Mouse (Mus musculus): ENCODE measurements around the gene Ctbp2. TPM values are rescaled to one million over a fixed set of nuclear protein-coding genes. Genes with fewer than 3 reads are reported as not detected.
"Not testable (repeated sequence)": the region's sequence is repeated elsewhere in the genome, so short reads cannot be mapped to it uniquely, and the experiment has no call there.

Gene Ctbp2
- total RNA-seq, 4 experiments from 2014 or later: 60.6 to 88.6 (median 73.7) TPM

DNA sequence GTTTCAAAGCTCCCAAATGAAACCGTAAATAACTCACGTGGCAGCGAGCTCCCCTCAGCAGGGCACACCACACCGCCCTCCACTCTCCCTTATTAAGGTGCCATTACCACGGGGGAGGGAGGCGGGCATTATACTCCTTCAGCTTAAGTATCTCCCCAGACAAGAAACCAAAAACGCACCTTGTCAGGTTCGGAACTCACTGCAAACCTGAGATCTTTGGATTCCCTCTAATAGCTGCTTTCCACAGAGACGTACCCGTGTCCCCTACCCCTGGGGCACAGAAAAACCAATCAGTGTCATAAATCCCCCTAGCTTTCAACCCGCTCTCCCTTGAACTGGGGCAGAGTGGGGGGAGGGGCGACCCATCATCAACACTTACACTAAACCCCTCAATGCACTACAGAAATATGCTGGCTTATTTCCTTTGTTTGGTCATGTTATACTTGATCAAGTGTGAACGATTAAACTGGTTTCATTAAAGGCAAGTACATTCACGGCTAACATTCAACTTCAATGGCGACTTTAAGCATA lies 3.9 kb downstream of the Ctbp2 start:
- no peak for DNase-seq

DNA sequence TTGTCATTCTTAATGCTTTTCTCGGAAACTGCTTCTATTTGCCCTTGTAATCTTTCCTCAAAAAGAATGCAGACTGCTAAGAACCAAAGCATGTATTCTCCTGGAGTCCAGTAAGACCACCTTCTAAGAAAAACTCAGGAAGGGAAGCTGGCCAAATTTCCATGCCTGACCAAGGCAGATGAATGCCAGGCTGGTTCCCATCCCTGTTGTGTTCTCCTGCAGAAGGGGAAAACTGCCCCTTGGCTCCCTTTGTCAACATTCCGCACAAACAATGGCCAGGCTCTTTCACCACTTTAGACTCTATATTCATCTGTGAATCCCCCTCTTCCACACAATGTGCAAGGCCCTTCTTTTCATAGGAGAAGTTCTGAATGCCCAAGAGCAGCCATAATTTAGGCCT lies 6.3 kb downstream of the Ctbp2 start:
- no peak for DNase-seq

- no peak for DNase-seq
Observed at GRCm38 (mm10) chr7:133116542-133116941, 7.6 kb downstream of the Ctbp2 start.

DNA sequence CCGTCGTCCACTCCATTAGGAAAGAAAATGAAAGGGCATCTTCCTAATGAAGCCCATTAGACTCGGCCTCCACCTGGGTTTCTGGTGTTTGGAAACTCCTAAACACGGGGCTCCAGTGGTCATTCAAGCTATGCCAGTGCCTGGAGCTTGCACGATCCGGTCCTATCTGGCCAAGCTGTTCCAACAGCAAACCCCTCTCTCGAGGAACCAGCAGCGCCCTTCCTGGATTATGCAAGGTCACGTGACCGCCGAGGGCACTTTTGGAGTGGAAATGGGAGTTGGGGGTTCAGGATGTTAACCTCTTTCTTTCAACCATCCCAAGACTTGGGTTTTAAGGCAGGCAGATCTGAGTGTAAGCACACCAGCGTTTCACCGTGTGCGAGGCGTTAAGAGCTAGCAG lies 8.3 kb downstream of the Ctbp2 start:
- DNase-seq: no peak

GRCm38 (mm10) chr7:133114847-133115470 lies 9.2 kb downstream of the Ctbp2 start:
- DNase-seq: no peak

DNA sequence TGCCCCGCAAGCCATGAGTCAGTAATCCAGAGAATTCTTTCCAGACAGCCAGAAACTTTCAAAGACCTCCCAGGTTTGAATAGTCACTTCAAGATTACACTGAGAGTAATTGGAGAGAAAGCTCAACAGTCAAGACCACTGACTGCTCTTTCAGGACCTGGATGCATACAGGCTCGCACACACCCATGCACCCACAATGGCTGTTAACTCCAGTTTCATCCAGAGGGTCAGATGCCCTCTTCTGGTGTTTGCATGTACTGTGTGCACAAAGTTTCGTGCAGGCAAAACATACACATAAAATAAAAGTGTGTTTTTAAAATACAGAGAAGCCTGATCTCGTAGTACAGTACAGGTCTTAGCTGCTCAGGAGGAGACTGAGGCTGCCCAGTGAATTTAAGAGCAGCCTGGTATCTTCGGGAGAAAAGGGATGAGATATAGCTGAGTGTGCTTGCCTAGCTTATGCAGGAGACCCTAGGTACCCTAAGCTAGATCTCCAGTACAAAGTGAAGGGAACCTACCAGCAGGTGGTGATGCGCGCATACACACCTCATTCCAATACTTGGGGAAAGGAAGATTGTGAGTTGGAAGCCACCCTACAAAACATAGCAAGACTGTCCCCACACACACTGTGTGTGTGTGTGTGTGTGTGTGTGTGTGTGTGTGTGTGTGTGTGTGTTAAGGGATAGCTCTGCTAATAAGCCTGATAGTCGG lies 10.8 kb downstream of the Ctbp2 start:
- no peak for DNase-seq

GRCm38 (mm10) chr7:133112351-133112831 lies 11.8 kb downstream of the Ctbp2 start:
- DNase-seq: no peak

- DNase-seq: no peak
Observed at GRCm38 (mm10) chr7:133109442-133109841, 14.7 kb downstream of the Ctbp2 start.

GRCm38 (mm10) chr7:133108695-133109094 lies 15.5 kb downstream of the Ctbp2 start:
- no peak for DNase-seq

DNA sequence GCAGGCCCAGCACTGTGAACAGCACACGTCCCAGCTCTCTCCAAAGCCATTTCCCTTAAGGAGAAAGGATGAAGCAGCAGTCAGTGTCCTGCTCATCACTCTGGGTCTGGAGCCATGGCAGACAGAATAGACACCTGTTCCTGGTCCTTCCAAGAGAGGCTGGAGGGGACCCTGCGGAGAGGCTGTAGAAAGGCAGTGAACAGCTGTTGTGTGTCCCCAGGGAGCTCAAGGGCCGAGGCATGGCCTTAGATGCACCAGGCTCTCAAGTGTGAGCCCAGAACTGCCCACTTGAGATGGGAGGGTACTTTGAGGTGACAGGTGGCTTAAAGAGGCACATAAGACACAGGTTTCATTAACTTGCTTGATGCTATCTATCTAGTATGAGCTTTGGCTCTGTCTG lies 21.6 kb downstream of the Ctbp2 start:
- DNase-seq: no peak

- no peak for DNase-seq
Observed at GRCm38 (mm10) chr7:133101070-133101469, 23.1 kb downstream of the Ctbp2 start.

DNA sequence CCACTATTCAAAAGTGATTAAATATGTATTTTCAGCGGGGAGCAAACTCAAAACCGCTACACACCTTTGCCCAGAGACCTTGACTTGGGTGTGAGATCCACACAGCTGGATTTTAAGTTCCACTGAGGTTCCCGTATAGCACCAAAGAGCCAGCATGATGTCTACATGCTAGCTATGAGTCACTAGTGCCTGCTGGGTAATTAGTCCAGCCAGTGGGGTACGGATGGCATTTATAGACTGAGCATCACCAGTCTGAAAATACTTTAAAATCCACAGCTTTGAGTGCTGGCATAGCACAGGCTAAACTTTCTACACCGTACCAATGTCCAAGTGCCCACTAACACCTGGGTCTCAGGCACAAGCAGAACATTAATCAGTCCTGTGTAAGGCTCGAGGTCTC lies 24.0 kb downstream of the Ctbp2 start:
- DNase-seq: no peak

GRCm38 (mm10) chr7:133099266-133099665 lies 24.9 kb downstream of the Ctbp2 start:
- no peak for DNase-seq

GRCm38 (mm10) chr7:133098118-133098793 lies 25.9 kb downstream of the Ctbp2 start:
- DNase-seq: no peak

DNA sequence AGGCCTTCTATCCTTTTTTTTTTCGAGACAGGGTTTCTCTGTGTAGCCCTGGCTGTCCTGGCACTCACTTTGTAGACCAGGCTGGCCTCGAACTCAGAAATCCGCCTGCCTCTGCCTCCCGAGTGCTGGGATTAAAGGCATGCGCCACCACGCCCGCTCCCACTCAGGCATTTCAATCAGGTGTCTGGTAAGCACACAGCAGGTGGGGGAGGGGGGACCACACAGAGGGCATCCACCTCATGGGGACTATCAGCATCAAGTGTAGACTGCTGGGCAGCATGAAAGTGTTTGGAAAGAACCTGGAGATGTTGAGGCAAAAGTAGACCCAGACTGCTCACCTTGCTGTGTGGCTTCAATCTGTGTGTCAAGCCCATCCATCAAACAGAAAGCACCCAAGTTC lies 28.5 kb downstream of the Ctbp2 start:
- DNase-seq: not testable (repeated sequence)

DNA sequence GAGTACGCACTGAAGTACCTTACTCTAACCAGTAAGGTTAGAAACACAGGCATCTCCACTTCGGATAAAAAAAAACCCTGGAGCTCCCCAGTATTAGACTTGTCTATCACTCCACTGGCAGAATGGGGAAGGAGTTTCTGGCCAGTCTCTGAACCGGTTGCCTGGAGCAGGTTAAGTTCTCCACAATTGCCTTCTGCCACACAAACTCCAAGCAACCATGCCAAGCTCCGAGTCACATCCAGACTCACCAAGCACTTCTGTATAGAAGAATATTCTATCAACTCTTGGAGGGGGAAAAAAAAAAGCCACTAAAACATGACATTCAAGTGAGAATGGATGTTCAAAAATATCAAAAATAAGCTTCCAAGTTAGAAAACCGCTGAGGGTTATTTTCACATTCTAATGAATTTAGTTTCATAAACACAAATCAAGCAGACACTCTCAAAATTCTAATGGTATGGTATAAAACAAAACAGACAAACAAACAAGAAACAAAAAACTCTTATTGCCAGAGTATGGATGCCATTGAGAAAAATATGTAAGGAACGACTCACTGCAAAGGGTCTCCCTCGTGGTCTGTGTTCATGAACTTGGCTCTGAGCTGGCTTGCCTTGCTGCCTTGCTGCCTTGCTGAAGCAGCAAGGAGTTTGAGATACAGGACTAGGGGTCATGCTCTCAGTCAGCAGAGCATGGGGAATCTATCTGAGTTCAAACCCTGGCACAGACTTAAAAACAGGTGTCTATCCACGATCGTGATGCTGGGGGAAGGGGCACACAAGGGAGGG lies 29.3 kb downstream of the Ctbp2 start:
- DNase-seq: no peak

DNA sequence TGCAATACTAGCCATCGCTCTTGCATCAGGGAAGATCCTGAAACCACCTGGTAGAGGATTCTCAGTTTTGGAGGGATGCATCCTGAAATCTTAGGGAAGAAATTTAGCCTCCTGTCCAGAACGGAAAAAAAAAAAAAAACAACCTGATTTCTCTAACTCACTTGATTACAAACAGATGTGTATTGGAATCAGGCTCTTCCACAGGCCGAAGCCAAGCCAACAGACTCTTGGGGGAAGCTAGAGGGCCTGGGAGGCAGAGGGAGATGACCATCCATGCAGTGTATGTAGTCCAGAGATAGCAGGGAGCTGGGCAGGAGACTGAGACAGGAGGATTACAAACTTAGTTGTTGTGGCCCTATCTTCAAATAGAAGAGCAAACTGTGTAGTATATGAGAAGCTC lies 30.0 kb downstream of the Ctbp2 start:
- DNase-seq: no peak

DNA sequence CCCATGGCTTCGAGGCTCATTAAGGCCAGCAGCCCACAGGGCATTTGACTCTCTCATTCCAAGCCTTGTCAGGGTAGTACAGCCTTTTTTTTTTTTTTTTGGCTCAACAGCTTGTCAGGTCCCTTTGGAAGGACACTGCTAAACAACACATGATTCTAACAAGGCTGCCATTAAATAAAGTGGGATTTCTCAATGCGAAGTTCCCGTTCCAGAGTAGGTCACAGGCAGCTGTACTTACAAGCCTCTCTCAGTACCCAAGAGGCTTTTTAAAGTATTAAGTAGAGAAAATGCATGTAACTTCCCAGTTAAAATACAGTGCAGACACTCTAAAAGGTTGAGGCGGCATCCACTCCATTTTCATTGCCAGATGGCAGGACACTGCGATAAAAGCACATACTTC lies 30.4 kb downstream of the Ctbp2 start:
- no peak for DNase-seq

GRCm38 (mm10) chr7:133090641-133091040 lies 33.5 kb downstream of the Ctbp2 start:
- DNase-seq: no peak

DNA sequence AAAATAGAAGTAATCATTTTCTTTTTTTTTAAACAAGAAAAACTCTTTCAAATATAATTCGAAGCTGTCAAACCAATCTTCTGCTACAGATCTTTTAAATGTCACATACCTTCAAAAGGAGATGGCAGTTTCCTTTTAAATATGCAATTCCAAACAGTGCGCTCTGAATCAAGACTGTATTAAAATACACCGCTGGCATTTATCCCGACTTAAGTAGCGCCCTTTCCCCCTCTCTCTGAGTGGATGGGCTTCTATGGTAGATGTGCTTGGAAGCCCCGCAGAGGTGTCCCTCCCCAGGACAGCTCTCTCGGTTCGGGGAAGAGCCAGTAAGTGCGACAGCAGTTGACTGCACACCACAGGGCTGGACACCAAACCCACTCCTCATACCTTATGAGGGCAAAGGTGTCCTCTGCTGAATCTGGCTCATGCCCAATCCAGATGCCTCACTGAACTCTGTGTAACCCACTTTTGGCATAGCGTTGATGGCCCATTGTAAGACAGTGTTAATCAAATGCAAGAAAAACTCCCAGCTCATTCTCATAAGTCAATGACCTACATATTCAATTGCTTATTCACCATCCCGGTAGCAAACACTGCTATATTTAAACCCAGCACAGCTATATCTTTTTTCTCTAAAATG lies 34.4 kb downstream of the Ctbp2 start:
- no peak for DNase-seq

DNA sequence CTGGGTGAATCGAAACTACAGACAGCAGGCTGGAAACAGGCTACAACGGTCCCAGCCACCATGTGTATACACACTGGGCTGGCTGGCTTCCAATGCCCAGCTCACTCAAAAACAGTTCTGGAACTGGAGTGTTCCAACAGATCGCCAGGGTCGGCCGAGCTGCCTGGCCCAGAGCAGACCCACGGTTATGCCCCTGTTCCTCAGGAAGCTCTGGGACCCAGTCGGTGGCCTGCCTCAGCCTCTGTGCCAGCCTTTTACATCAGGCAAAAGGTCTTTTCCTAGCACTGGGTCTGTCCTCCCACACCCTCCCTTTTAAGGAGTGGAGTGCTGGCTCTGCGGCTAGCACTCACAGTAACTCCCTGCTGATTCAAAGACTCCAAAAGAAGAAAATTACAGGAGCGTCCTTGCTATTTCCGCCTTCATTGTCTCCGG lies 35.3 kb downstream of the Ctbp2 start:
- peak; percentile 46 for DNase-seq

- DNase-seq: no peak
Observed at GRCm38 (mm10) chr7:133088411-133088810, 35.7 kb downstream of the Ctbp2 start.
